Mouse (Mus musculus) heart, adult 11 months (tissue): ENCODE data around the gene Adtrp.
A peak's percentile ranks its signal among the peaks of the same experiment; 100 is the strongest.

ENCODE experiments used
- DNase-seq: peaks from one replicate; pipeline ENCODE4 v3.0.0; 2022

Gene Adtrp

GRCm38 (mm10) chr13:41773812-41774376, 73.6 kb downstream of the Adtrp start:
- DNase-seq: no peak

- no peak for DNase-seq
Measured at GRCm38 (mm10) chr13:41771061-41771460, 76.4 kb downstream of the Adtrp start.

- peak; percentile 64 for DNase-seq
Measured at GRCm38 (mm10) chr13:41767941-41768340, 79.5 kb downstream of the Adtrp start.

GRCm38 (mm10) chr13:41761986-41762385, 85.5 kb downstream of the Adtrp start:
- DNase-seq: peak; percentile 74

GRCm38 (mm10) chr13:41760484-41760883, 87.0 kb downstream of the Adtrp start:
- peak; percentile 90 for DNase-seq

- no peak for DNase-seq
Measured at GRCm38 (mm10) chr13:41758550-41759465, 88.7 kb downstream of the Adtrp start.

- DNase-seq: peak; percentile 67
Measured at GRCm38 (mm10) chr13:41753114-41753513, 94.4 kb downstream of the Adtrp start.

- no peak for DNase-seq
Measured at GRCm38 (mm10) chr13:41750481-41750880, 97.0 kb downstream of the Adtrp start.

GRCm38 (mm10) chr13:41748866-41749265, 98.6 kb downstream of the Adtrp start:
- DNase-seq: peak; percentile 93

- peak; percentile 61 for DNase-seq
Measured at GRCm38 (mm10) chr13:41747691-41748090, 99.8 kb downstream of the Adtrp start.

- peak; percentile 77 for DNase-seq
Measured at GRCm38 (mm10) chr13:41746971-41747615, 100.4 kb downstream of the Adtrp start.

- peak; percentile 71 for DNase-seq
Measured at GRCm38 (mm10) chr13:41740456-41741085, 106.9 kb downstream of the Adtrp start.

GRCm38 (mm10) chr13:41737628-41738309, 109.7 kb downstream of the Adtrp start:
- peak; percentile 94 for DNase-seq

GRCm38 (mm10) chr13:41729660-41730059, 117.8 kb downstream of the Adtrp start:
- DNase-seq: peak; percentile 95

GRCm38 (mm10) chr13:41727803-41728202, 119.7 kb downstream of the Adtrp start:
- DNase-seq: peak; percentile 17

- peak; percentile 72 for DNase-seq
Measured at GRCm38 (mm10) chr13:41719331-41719730, 128.2 kb downstream of the Adtrp start.

- DNase-seq: no peak
Measured at GRCm38 (mm10) chr13:41718051-41718450, 129.4 kb downstream of the Adtrp start.
